Mouse (Mus musculus) kidney, adult 2 months (tissue): ENCODE data around the gene Pknox2. TPM values are rescaled to one million over a fixed set of nuclear protein-coding genes. Genes with fewer than 3 reads are reported as not detected.
A peak's percentile ranks its signal among the peaks of the same experiment; 100 is the strongest.

ENCODE experiments used
- DNase-seq: peaks from one replicate; pipeline ENCODE4 v3.0.0; 2021
- H3K27ac ChIP-seq: fragments of 200-500 bp; 2 replicates; pipeline ENCODE4 v1.5.1; 2012; ENCODE audit warnings: low read depth, low read length, control low read depth, inconsistent platforms; ENCODE audit not compliant: insufficient read depth
- H3K27me3 ChIP-seq: fragments of 200-500 bp; replicated peaks from 2 replicates; pipeline ENCODE4 v1.6.1; 2012; ENCODE audit warnings: mild to moderate bottlenecking, moderate library complexity, low read length, inconsistent platforms; ENCODE audit not compliant: control insufficient read depth, insufficient read depth
- H3K36me3 ChIP-seq: fragments of 200-500 bp; 2 replicates; pipeline ENCODE4 v1.6.1; 2012; ENCODE audit warnings: mild to moderate bottlenecking, moderate library complexity, low read length, inconsistent platforms; ENCODE audit not compliant: control insufficient read depth, insufficient read depth
- H3K4me1 ChIP-seq: fragments of 200-500 bp; 2 replicates; pipeline ENCODE4 v1.6.1; 2011; ENCODE audit warnings: low read length; ENCODE audit not compliant: control insufficient read depth, insufficient read depth
- H3K4me3 ChIP-seq: fragments of 200-500 bp; 2 replicates; pipeline ENCODE4 v1.5.1; 2011; ENCODE audit warnings: mild to moderate bottlenecking, low read depth, low read length, control low read depth; ENCODE audit not compliant: insufficient read depth
- CTCF ChIP-seq: fragments of 200-500 bp; conservative IDR thresholded peaks from 2 replicates; pipeline ENCODE4 v1.5.1; 2011; ENCODE audit warnings: low read depth, mild to moderate bottlenecking, control low read depth, low read length, moderate library complexity, mixed read lengths; ENCODE audit not compliant: insufficient read depth, insufficient read length
- POLR2A ChIP-seq: fragments of 200-500 bp; IDR thresholded peaks from one replicate; pipeline ENCODE4 v1.6.1; 2011; ENCODE audit warnings: low read depth, low read length, control low read depth
- WGBS: fragments of 180-500 bp; shearing (Covaris S2); methylation state at CpG from one replicate; pipeline ENCODE4 v1.1.7; 2018; 5-methylcytosine and 5-hydroxymethylcytosine counted together
- polyA plus RNA-seq: library from polyadenylated mRNA; depleted of rRNA; stranded (reverse); fragments of >200 nt; gene quantifications from 2 replicates; pipeline ENCODE4 v1.2.3, GENCODE M21; 2012

The Pknox2 gene
- polyA plus RNA-seq, 1 experiment = 7.1 TPM

DNA sequence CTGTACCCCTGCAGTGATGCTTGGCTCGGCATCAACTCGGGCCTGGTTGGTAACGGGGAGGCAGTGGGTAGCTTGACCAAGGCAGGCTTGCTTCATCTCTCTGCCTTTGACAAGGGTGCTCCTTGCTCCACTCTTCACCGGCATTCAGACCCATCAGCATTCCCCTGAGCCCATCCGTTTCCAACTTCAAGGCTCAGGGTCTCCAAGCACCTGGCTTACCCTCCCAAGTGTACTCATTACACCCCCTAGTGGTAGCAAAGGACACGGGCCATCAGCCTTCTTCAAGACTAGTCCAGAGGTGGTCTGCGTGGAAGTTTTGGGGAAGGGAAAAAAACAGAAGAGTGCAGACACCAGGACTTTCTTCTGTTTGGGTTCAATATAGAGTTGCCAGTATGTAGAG, 178.5 kb downstream of the Pknox2 start:
- TF ChIP-seq CTCF = peak; percentile 65
- no peak for TF ChIP-seq POLR2A
- no peaks in the 10 kb centered on the region for H3K4me1 ChIP-seq
- 49% methylated on average over 7 of the region's 7 CpGs for WGBS
- H3K4me3 ChIP-seq = no peak overlapping the region
- H3K27ac ChIP-seq = no peak overlapping the region
- H3K27me3 ChIP-seq = no peaks in the 10 kb centered on the region
- H3K36me3 ChIP-seq = no peaks in the 10 kb centered on the region
- DNase-seq = peak; percentile 27

DNA sequence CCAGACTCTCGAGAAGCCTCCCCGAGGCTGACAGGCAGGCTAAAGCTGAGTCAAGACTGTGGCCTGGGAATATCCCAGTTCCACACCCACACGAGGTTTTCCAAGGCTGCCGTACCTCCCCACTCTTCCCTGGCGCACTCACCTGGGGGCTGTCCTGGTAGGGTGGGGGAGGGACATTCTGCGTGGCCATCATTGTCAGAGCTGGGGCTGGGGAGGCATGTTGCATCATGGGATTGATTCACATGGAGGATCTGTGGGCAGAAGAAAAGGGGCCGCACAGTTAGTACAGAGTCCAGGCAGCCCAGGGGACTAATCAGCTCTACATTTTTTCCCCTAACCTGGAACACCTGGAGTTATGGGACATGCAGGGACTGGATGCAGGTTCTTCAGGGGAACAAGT, 179.0 kb downstream of the Pknox2 start:
- no peak for TF ChIP-seq POLR2A
- TF ChIP-seq CTCF = no peak
- Histone ChIP-seq H3K4me1 (no peaks in the 10 kb centered on the region), H3K27me3 (no peaks in the 10 kb centered on the region), H3K36me3 (no peaks in the 10 kb centered on the region), H3K4me3 (no peak overlapping the region), H3K27ac (no peak overlapping the region)
- WGBS = 82% methylated on average over 7 of the region's 7 CpGs
- DNase-seq = no peak

GRCm38 (mm10) chr9:36965720-36966119, 181.5 kb downstream of the Pknox2 start:
- WGBS = 69% methylated on average over 5 of the region's 5 CpGs
- Histone ChIP-seq H3K27me3 (no peaks in the 10 kb centered on the region), H3K36me3 (no peaks in the 10 kb centered on the region), H3K4me3 (no peak overlapping the region), H3K27ac (no peak overlapping the region), H3K4me1 (no peaks in the 10 kb centered on the region)
- DNase-seq = peak; percentile 26
- TF ChIP-seq POLR2A (no peak), CTCF (no peak)

GRCm38 (mm10) chr9:36964230-36964629, 183.0 kb downstream of the Pknox2 start:
- Histone ChIP-seq H3K4me3 (no peak overlapping the region), H3K4me1 (no peaks in the 10 kb centered on the region), H3K27ac (no peak overlapping the region), H3K36me3 (no peaks in the 10 kb centered on the region), H3K27me3 (no peaks in the 10 kb centered on the region)
- TF ChIP-seq POLR2A (no peak), CTCF (no peak)
- no peak for DNase-seq
- 36% methylated on average over 5 of the region's 5 CpGs for WGBS

DNA sequence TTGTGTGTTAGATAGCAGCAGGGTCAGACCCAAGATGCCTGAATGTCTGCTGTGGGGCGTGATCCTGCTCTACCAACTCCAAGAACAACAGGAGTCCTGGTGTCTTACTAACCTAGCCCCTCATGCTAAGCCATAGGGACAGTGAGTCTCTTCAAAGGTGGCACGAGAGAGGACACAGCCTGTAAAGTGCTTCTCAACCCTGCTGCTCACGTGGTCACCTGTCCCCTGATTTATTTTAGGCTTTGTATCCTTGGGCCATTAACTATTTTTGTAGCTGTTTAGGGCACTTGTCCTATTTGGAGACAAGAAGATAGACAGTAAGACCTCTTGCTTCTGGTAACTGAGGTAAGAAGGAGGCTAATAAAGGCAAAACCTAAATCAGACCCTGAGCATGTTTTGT, 183.7 kb downstream of the Pknox2 start:
- H3K4me1 ChIP-seq = no peaks in the 10 kb centered on the region
- H3K27ac ChIP-seq = no peak overlapping the region
- TF ChIP-seq CTCF (no peak), POLR2A (no peak)
- H3K36me3 ChIP-seq = no peaks in the 10 kb centered on the region
- no peaks in the 10 kb centered on the region for H3K27me3 ChIP-seq
- no peak for DNase-seq
- WGBS = 75% methylated on average over 3 of the region's 3 CpGs
- no peak overlapping the region for H3K4me3 ChIP-seq

- Histone ChIP-seq H3K27ac (no peak overlapping the region), H3K27me3 (no peaks in the 10 kb centered on the region), H3K4me1 (no peaks in the 10 kb centered on the region), H3K4me3 (no peak overlapping the region), H3K36me3 (no peaks in the 10 kb centered on the region)
- WGBS = 63% methylated on average over 1 of the region's 1 CpGs
- TF ChIP-seq CTCF = no peak
- TF ChIP-seq POLR2A = no peak
- DNase-seq = no peak
Measured at GRCm38 (mm10) chr9:36961874-36962273, 185.3 kb downstream of the Pknox2 start.

GRCm38 (mm10) chr9:36961153-36961552, 186.1 kb downstream of the Pknox2 start:
- TF ChIP-seq POLR2A (no peak), CTCF (no peak)
- H3K4me3 ChIP-seq = no peak overlapping the region
- 91% methylated on average over 5 of the region's 5 CpGs for WGBS
- no peaks in the 10 kb centered on the region for H3K27me3 ChIP-seq
- no peaks in the 10 kb centered on the region for H3K4me1 ChIP-seq
- no peak overlapping the region for H3K27ac ChIP-seq
- no peaks in the 10 kb centered on the region for H3K36me3 ChIP-seq
- DNase-seq = no peak

DNA sequence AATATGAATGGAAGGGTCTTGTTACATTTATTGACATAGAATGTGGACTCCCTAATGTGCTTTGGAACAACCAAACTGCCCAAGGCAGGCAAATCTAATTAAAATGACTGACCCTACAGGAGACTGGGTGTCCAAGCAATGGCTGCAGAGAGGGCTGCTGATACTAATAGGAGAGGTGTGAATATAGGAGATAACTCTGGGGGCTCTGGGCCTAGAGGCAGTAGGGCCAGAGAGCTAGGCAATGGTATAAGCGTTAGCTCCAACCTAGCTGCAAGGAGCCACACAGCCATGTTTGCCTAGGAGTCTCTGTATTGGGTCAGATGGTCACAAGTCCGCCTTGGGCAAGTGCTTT, 196.1 kb downstream of the Pknox2 start:
- Histone ChIP-seq H3K36me3 (no peaks in the 10 kb centered on the region), H3K27ac (no peak overlapping the region), H3K4me1 (no peaks in the 10 kb centered on the region), H3K4me3 (no peak overlapping the region), H3K27me3 (no peaks in the 10 kb centered on the region)
- no peak for TF ChIP-seq POLR2A
- TF ChIP-seq CTCF = no peak
- 90% methylated on average over 2 of the region's 2 CpGs for WGBS
- DNase-seq = no peak
